Mouse (Mus musculus) spleen, adult 18-20 months (tissue): Measurements from ENCODE around the gene Foxn2.

Experiments
- DNase-seq, 2 experiments: peaks; one replicate each; pipeline ENCODE4 v3.0.0; 2022; ENCODE audit warnings: mixed read lengths in 2 of 2

Gene Foxn2

DNA sequence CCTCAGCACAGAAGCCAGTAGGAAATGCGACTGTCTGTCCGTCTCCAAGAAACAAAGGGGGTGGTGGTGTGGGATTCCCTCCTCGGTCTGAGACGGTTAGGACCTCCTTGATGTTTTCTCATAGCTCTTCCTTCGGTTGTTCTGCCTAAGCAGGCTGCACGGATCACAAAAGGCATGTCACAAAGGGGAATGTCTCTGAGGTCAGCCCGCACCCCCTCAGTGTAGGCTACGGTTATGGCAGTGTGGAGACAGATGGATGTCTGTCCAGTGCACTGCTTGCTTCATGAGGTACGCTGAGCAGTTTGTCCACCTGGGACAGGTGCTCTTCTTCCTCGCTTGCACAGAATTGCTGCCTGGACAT, 54.2 kb downstream of the Foxn2 start:
- no peak for DNase-seq

GRCm38 (mm10) chr17:88498090-88498682, 57.7 kb downstream of the Foxn2 start:
- DNase-seq = no peak

- DNase-seq = no peak
Observed at GRCm38 (mm10) chr17:88504056-88504455, 63.5 kb downstream of the Foxn2 start.

GRCm38 (mm10) chr17:88505275-88505723, 64.8 kb downstream of the Foxn2 start:
- DNase-seq = no peak

GRCm38 (mm10) chr17:88505941-88506340, 65.4 kb downstream of the Foxn2 start:
- no peak for DNase-seq

GRCm38 (mm10) chr17:88507376-88507775, 66.9 kb downstream of the Foxn2 start:
- no peak for DNase-seq

DNA sequence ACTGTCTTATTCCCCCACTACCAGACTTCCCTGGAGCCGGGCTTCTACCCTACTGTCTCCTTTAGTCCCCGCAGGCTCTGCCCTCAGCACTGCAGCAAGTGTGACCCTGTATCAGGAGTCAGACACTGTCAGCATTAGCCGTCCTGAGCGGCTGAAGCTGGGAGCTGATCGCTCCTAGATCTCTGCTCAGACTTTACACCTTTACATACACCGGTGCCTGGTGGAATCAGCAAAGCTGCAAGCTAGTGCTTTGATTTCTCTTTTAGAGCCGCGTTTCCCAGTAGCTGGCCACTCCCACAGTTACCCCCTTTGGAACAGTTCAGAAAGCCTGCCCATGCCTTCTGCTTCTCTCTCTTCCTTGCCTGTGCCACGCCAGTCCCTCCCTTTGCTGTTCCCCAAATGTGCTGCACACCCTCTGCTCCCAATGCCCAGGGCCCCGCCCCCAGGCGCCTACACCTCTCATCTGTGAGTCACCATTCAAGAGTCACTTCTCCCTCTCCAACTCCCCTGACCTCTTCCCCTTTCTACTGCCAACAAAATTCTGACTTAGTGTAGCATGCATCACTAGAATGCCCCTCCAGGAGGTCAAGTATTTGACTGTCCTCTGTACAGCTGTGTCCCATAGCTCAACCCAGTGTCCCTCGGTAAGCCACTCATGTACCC, 68.5 kb downstream of the Foxn2 start:
- DNase-seq = peak; percentile 40 to 49

DNA sequence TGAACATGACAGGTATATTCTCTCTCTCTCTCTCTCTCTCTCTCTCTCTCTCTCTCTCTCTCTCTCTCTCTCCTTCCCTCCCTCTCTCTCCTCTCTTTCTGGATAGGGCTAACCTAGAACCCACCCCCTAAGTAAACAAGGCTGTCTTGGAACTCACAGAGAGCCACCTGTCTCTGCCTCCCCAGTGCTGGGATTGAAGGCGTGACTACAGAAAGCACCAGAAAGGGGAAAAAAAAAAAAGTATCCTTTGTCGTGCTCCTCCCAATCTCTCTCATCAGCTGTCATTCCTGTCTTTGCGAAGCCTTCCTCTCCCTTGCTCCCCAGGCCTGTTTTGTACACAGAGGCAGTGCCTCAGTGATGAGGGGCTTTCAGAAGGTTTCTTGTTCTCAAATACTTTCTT, 69.5 kb downstream of the Foxn2 start:
- no peak for DNase-seq

GRCm38 (mm10) chr17:88511095-88511551, 70.6 kb downstream of the Foxn2 start:
- DNase-seq = peak; percentile 63 to 79

DNA sequence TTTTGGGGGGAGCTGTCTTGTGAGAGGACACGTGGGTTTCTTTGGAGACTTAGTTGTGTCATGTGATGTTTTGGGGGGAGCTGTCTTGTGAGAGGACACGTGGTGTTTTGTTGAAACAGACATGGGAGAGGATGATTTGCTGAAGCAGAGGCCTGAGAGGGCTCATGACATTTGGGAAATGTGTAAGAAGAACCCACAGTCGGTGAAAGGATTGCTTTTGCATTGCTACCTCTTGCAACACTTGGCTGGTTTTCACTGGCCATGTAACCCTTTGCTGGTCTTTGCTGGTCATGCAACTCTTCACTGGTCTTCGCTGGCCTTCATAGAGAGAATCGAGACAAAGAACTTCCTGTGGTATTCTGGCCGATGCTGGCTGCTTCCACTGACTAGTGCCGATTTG, 76.0 kb downstream of the Foxn2 start:
- DNase-seq = no peak

- DNase-seq = no peak
Observed at GRCm38 (mm10) chr17:88527781-88528180, 87.3 kb downstream of the Foxn2 start.

DNA sequence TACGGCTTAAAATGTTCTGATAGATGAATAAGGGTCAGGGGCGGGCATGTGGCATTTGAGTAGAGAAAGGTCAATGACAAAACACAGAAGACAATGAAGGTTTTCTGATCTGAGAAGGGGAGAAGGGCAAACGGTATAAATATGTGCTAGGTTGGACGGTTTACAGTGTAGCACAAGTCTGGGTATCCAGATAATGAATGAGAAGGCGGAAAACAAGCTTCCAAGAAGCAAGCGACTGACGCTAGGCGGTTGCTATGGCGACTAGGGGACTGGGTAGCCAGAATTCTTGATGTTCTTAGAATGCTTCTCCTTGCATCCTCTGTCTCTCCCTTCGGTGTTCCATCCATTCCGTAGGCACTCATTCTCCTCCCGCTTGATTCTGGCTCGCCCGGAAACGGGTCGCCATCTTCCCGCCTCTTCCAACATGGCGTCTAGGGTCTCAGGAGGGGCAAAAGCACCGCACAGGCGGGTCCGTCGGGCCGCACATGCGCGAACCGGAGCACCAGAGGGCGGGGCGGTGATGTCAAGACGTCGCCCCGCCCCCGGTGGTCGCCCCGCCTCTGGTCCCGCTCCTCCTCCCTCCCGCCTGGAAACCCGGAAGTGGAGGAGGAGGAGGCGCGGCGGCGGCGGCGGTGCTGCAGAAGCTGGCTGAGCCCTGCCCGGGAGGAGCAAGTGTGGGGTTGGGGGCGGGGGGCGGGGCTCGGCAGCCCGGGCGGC, 89.2 kb downstream of the Foxn2 start, which contains the start of gene Ppp1r21:
TSS of gene Ppp1r21 (plus strand) at position 600 of the 717 bp plus-strand sequence.
- peak; percentile 95 to 98 for DNase-seq

- no peak for DNase-seq
Observed at GRCm38 (mm10) chr17:88530236-88530619, 89.7 kb downstream of the Foxn2 start.

GRCm38 (mm10) chr17:88530667-88531066, 90.2 kb downstream of the Foxn2 start:
- DNase-seq = no peak

DNA sequence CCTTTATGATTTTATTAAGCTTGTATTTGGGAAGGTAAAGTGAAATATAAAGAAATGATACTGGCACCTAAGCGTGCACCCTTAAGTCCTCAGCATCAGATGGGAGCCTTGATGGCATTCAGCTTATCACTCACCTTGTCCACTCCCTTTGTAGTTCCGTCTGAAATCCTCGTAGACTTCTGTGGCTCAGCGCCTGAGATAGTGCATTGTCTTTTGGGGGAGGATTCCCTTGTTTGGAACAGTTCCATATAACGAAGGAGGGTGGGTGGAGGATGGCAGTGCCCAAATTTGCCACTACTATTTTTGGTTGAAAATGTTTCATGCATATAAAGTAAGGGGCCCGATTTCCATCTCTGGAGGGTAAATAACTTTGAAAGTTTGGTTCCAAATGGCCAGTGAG, 90.7 kb downstream of the Foxn2 start:
- DNase-seq = no peak

GRCm38 (mm10) chr17:88537842-88538430, 97.4 kb downstream of the Foxn2 start:
- no peak for DNase-seq
